Comparison of ENCODE assay signal across 20 mouse cellular contexts in the genomic region with DNA sequence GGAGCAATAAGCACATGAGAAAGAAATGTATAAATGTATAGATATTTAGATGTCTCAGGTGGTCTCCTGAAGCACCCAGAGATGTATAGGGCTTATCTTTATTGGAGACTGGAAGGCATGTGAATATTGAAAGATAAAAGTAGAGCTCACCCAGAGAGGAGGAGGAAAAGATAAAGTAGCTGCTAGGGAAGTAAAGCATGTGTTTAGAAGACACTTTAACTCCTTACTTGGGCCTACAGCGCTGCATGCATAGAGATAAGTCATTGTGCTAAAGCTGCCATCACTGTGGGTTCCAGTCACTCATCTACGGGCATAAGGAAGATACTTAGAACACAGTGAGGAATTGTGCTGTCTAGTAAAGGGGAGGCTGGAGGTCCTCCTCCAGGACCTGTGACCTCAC. TPM values are rescaled to one million over a fixed set of nuclear protein-coding genes. Genes with fewer than 3 reads are reported as not detected.
DNase-seq lines count a peak whose midpoint lies in the region; ATAC-seq and TF ChIP-seq lines count a peak whose summit lies in the region.
"Had no signal": no experiment of that assay in that cellular context is flagged by ENCODE, and none has a peak within 500 bp of the region (broad histone marks: within the 10 kb centered on the region; RNA-seq: fewer than 3 reads in every experiment).

No protein-coding gene starts in this region.

- peak; percentile 50; the same call in 1 of the 2 replicates for ATAC-seq in common myeloid progenitor, adult 5-6 weeks (replicated peaks; ENCODE audit: low read depth, poor library complexity, severe bottlenecking)
- ATAC-seq in liver, embryonic 13.5 days (ENCODE audit: low read depth) = peak; percentile 93
- ATAC-seq in liver, postnatal 0 days = no peak
- ATAC-seq: forebrain, embryonic 14.5 days had no signal

- no peak overlapping the region for H3K9ac ChIP-seq in liver, embryonic 13.5 days
- no peak overlapping the region for H3K9ac ChIP-seq in liver, postnatal 0 days (replicated peaks)
- H3K9ac ChIP-seq: embryonic facial prominence, embryonic 15.5 days; heart, embryonic 13.5 days; hindbrain, embryonic 13.5 days had no signal

- TF ChIP-seq CTCF in liver, postnatal 0 days (IDR thresholded peaks at IDR 0.05; ENCODE audit: low read depth) = no peak
- no peak for TF ChIP-seq CTCF in lung, adult 2 months (IDR thresholded peaks at IDR 0.05; ENCODE audit: insufficient read depth, low read length)

- no peak overlapping the region for H3K4me3 ChIP-seq in liver, embryonic 13.5 days (replicated peaks)
- no peak overlapping the region for H3K4me3 ChIP-seq in liver, postnatal 0 days (ENCODE audit: low read depth, low read length)
- no peak overlapping the region for H3K4me3 ChIP-seq in lung, adult 2 months (replicated peaks; ENCODE audit: extremely low read depth, low read depth, low read length)
- H3K4me3 ChIP-seq: embryonic facial prominence, embryonic 15.5 days; erythroblast, embryonic 14.5 days; forebrain, embryonic 10.5 days; heart, adult 2 months; heart, embryonic 13.5 days; hindbrain, embryonic 13.5 days had no signal

- no peaks in the 10 kb centered on the region for H3K36me3 ChIP-seq in liver, embryonic 13.5 days
- H3K36me3 ChIP-seq in liver, postnatal 0 days (replicated peaks; ENCODE audit: insufficient read depth, low read length) = no peaks in the 10 kb centered on the region

- 31% methylated on average over 2 of the region's 2 CpGs for WGBS in liver, embryonic 13.5 days (ENCODE audit: insufficient replicate concordance)
- 71% methylated on average over 2 of the region's 2 CpGs for WGBS in liver, postnatal 0 days (ENCODE audit: insufficient replicate concordance)
- 83% methylated on average over 2 of the region's 2 CpGs for WGBS in lung, adult 2 months

- peak; percentile 72 for DNase-seq in MEL-GATA-1-ER (ENCODE audit: extremely low read depth, low read depth)
- peak; percentile 15 for DNase-seq in liver, embryonic 13.5 days
- DNase-seq in liver, postnatal 0 days = no peak
- no peak for DNase-seq in layer of hippocampus, adult 9-10 months (ENCODE audit: low spot score)
- DNase-seq in spleen, postnatal 4 days (ENCODE audit: low spot score in 2 of 2) = no peak
- DNase-seq in lung, adult 2 months = no peak
- DNase-seq in layer of hippocampus, adult 18-20 months (ENCODE audit: low spot score in 2 of 2) = no peak
- DNase-seq: adrenal gland, postnatal 25 days; cerebellum, adult 2 months; cerebellum, postnatal 10 days; embryo, embryonic 11 days; gastrocnemius, postnatal 14 days; heart, adult 2 months had no signal

- no peaks in the 10 kb centered on the region for H3K27me3 ChIP-seq in liver, embryonic 13.5 days
- no peaks in the 10 kb centered on the region for H3K27me3 ChIP-seq in liver, postnatal 0 days (ENCODE audit: insufficient read depth, low read length)
- H3K27me3 ChIP-seq: embryonic facial prominence, embryonic 15.5 days; heart, embryonic 13.5 days; hindbrain, embryonic 13.5 days had no signal

- peaks cover 18% of the 10 kb centered on the region for H3K4me1 ChIP-seq in liver, embryonic 13.5 days (replicated peaks)
- peaks cover 4% of the 10 kb centered on the region; the same call in 1 of the 2 replicates for H3K4me1 ChIP-seq in liver, postnatal 0 days (ENCODE audit: insufficient read depth)
- no peaks in the 10 kb centered on the region for H3K4me1 ChIP-seq in lung, adult 2 months (ENCODE audit: control insufficient read depth, insufficient read depth, low read length)
- H3K4me1 ChIP-seq: embryonic facial prominence, embryonic 15.5 days; forebrain, embryonic 10.5 days had no signal

- H3K9me3 ChIP-seq in liver, embryonic 13.5 days (replicated peaks) = no peaks in the 10 kb centered on the region
- H3K9me3 ChIP-seq in liver, postnatal 0 days (ENCODE audit: low read length) = no peaks in the 10 kb centered on the region
- H3K9me3 ChIP-seq: embryonic facial prominence, embryonic 15.5 days; forebrain, embryonic 10.5 days; heart, embryonic 13.5 days; hindbrain, embryonic 13.5 days had no signal

- H3K27ac ChIP-seq in liver, embryonic 13.5 days = no peak overlapping the region; the same call in 1 of the 2 replicates
- no peak overlapping the region for H3K27ac ChIP-seq in liver, postnatal 0 days (ENCODE audit: low read depth)
- H3K27ac ChIP-seq: embryonic facial prominence, embryonic 15.5 days; forebrain, embryonic 10.5 days; heart, adult 2 months; heart, embryonic 13.5 days; hindbrain, embryonic 13.5 days had no signal

- H3K4me2 ChIP-seq in liver, embryonic 13.5 days = no peak overlapping the region
- H3K4me2 ChIP-seq in liver, postnatal 0 days (ENCODE audit: low read depth, low read length) = no peak overlapping the region
- H3K4me2 ChIP-seq: embryonic facial prominence, embryonic 15.5 days; heart, embryonic 13.5 days; hindbrain, embryonic 13.5 days had no signal

- TF ChIP-seq POLR2A in lung, adult 2 months (IDR thresholded peaks at IDR 0.05; ENCODE audit: borderline replicate concordance, extremely low read depth, low read depth, low read length) = no peak

- TF ChIP-seq EP300 in liver, postnatal 0 days (IDR thresholded peaks at IDR 0.05; ENCODE audit: low read depth) = peak; percentile 26; the same call in 1 of the 2 replicates

RNA-seq across cellular contexts. Expression of gene Arhgap32, which starts 46.9 kb away (rescaled TPM):
- total RNA-seq in common myeloid progenitor, adult 5-6 weeks (2017) = 8.3 and 12.4 TPM in 2 replicates
- 0.28 and 0.35 TPM in 2 replicates for polyA plus RNA-seq in liver, embryonic 13.5 days (2015; fragmentation: Nextera tagmentation; extraction: Ambion mirVana)
- polyA plus RNA-seq in liver, postnatal 0 days (2015; fragmentation: Nextera tagmentation; extraction: Ambion mirVana) = 0.25 and 0.63 TPM in 2 replicates
- 4.3 and 9.2 TPM in 2 replicates for polyA plus RNA-seq in lung, adult 2 months (2012; rRNA removed)
- 100 to 1,000 TPM; 233 to 240 TPM for total RNA-seq in layer of hippocampus, adult 18-20 months (2021)
- polyA plus RNA-seq: erythroblast, embryonic 14.5 days had no signal

Comparison
In these comparisons a context has a peak if more than half of its experiments do, and no peak if none do; other contexts are left out.
1. DNase-seq: peak in MEL-GATA-1-ER (single experiment) and liver, embryonic 13.5 days (single experiment); none in liver, postnatal 0 days (single experiment), layer of hippocampus, adult 9-10 months (single experiment), spleen, postnatal 4 days (0 of 2), lung, adult 2 months (single experiment) and layer of hippocampus, adult 18-20 months (0 of 2).